Mouse (Mus musculus): Measurements from ENCODE around the gene Ccdc162. TPM values are rescaled to one million over a fixed set of nuclear protein-coding genes. Genes with fewer than 3 reads are reported as not detected.

The Ccdc162 gene
- polyA plus RNA-seq, 1 experiment: 5.0 TPM

- no peaks in the 10 kb centered on the region for H3K79me2 ChIP-seq (ENCODE audit: control insufficient read depth, insufficient read depth)
- H3K27me3 ChIP-seq (ENCODE audit: control insufficient read depth, insufficient read depth, insufficient read length): no peaks in the 10 kb centered on the region
- no peak for TF ChIP-seq TCF3 (IDR thresholded peaks at IDR 0.05; ENCODE audit: insufficient read length, low read depth)
- no peak for TF ChIP-seq SRF (IDR thresholded peaks at IDR 0.05; ENCODE audit: control insufficient read depth, insufficient read length, low read depth)
- TF ChIP-seq POLR2AphosphoS2 (IDR thresholded peaks at IDR 0.05; ENCODE audit: insufficient read length, low read depth): no peak
- no peak for TF ChIP-seq MAX (IDR thresholded peaks at IDR 0.05; ENCODE audit: low read depth)
- no peak for TF ChIP-seq E2F4 (IDR thresholded peaks at IDR 0.05; ENCODE audit: insufficient read depth)
- no peak for TF ChIP-seq USF1 (IDR thresholded peaks at IDR 0.05; ENCODE audit: low read depth)
- no peak for TF ChIP-seq CEBPB (IDR thresholded peaks at IDR 0.05; ENCODE audit: insufficient read depth, poor library complexity, severe bottlenecking)
- no peak for TF ChIP-seq REST (IDR thresholded peaks at IDR 0.05; ENCODE audit: insufficient read depth, insufficient read length)
- TF ChIP-seq TCF12 (IDR thresholded peaks at IDR 0.05; ENCODE audit: insufficient read depth, poor library complexity, severe bottlenecking): no peak
- no peak for TF ChIP-seq MYOD1 (IDR thresholded peaks at IDR 0.05; ENCODE audit: control insufficient read depth in 1 of 3, insufficient read length in 2 of 3, low read depth in 2 of 3)
- H3ac ChIP-seq (ENCODE audit: control insufficient read depth, insufficient read length): no peak overlapping the region
- H3K4me3 ChIP-seq: no peak overlapping the region
- no peak overlapping the region for H3K4me2 ChIP-seq (ENCODE audit: low read depth)
- no peaks in the 10 kb centered on the region for H3K36me3 ChIP-seq (ENCODE audit: control insufficient read depth, insufficient read depth)
These were observed 30.1 kb upstream of the Ccdc162 start for GRCm38 (mm10) chr10:41746554-41746953.

GRCm38 (mm10) chr10:41744006-41744405 lies 27.6 kb upstream of the Ccdc162 start:
- no peak for TF ChIP-seq MYOD1 (IDR thresholded peaks at IDR 0.05; ENCODE audit: control insufficient read depth in 1 of 3, insufficient read length in 2 of 3, low read depth in 2 of 3)
- Histone ChIP-seq H3K36me3 (ENCODE audit: control insufficient read depth, insufficient read depth) (no peaks in the 10 kb centered on the region), H3K27me3 (ENCODE audit: control insufficient read depth, insufficient read depth, insufficient read length) (no peaks in the 10 kb centered on the region), H3K4me2 (ENCODE audit: low read depth) (no peak overlapping the region), H3K4me3 (no peak overlapping the region), H3ac (ENCODE audit: control insufficient read depth, insufficient read length) (no peak overlapping the region), H3K79me2 (ENCODE audit: control insufficient read depth, insufficient read depth) (no peaks in the 10 kb centered on the region)

GRCm38 (mm10) chr10:41740221-41740620 lies 23.8 kb upstream of the Ccdc162 start:
- H3K79me2 ChIP-seq (ENCODE audit: control insufficient read depth, insufficient read depth): no peaks in the 10 kb centered on the region
- no peak overlapping the region for H3ac ChIP-seq (ENCODE audit: control insufficient read depth, insufficient read length)
- H3K27me3 ChIP-seq (ENCODE audit: control insufficient read depth, insufficient read depth, insufficient read length): no peaks in the 10 kb centered on the region

GRCm38 (mm10) chr10:41737245-41737644 lies 20.8 kb upstream of the Ccdc162 start:
- H3K4me2 ChIP-seq (ENCODE audit: low read depth): no peak overlapping the region
- no peaks in the 10 kb centered on the region for H3K27me3 ChIP-seq (ENCODE audit: control insufficient read depth, insufficient read depth, insufficient read length)
- no peak overlapping the region for H3ac ChIP-seq (ENCODE audit: control insufficient read depth, insufficient read length)
- peaks cover 6% of the 10 kb centered on the region for H3K36me3 ChIP-seq (ENCODE audit: control insufficient read depth, insufficient read depth)
- H3K4me3 ChIP-seq: no peak overlapping the region
- TF ChIP-seq USF1 (IDR thresholded peaks at IDR 0.05; ENCODE audit: low read depth): no peak
- TF ChIP-seq MYOG (IDR thresholded peaks at IDR 0.05; ENCODE audit: control insufficient read depth in 1 of 3, insufficient read depth in 1 of 3, insufficient read length in 2 of 3, low read depth in 2 of 3): no peak
- TF ChIP-seq MAX (IDR thresholded peaks at IDR 0.05; ENCODE audit: low read depth): no peak
- no peak for TF ChIP-seq POLR2AphosphoS2 (IDR thresholded peaks at IDR 0.05; ENCODE audit: insufficient read length, low read depth)
- TF ChIP-seq SRF (IDR thresholded peaks at IDR 0.05; ENCODE audit: control insufficient read depth, insufficient read length, low read depth): no peak
- TF ChIP-seq E2F4 (IDR thresholded peaks at IDR 0.05; ENCODE audit: insufficient read depth): no peak
- TF ChIP-seq REST (IDR thresholded peaks at IDR 0.05; ENCODE audit: insufficient read depth, insufficient read length): no peak
- TF ChIP-seq TCF3 (IDR thresholded peaks at IDR 0.05; ENCODE audit: insufficient read length, low read depth): no peak
- no peak for TF ChIP-seq MYOD1 (IDR thresholded peaks at IDR 0.05; ENCODE audit: control insufficient read depth in 1 of 3, insufficient read length in 2 of 3, low read depth in 2 of 3)
- no peaks in the 10 kb centered on the region for H3K79me2 ChIP-seq (ENCODE audit: control insufficient read depth, insufficient read depth)

More at GRCm38 (mm10) chr10:41740221-41740620, 23.8 kb upstream of the Ccdc162 start:
- Histone ChIP-seq H3K36me3 (ENCODE audit: control insufficient read depth, insufficient read depth) (peaks cover 6% of the 10 kb centered on the region), H3K4me2 (ENCODE audit: low read depth) (no peak overlapping the region), H3K4me3 (no peak overlapping the region)
- TF ChIP-seq CEBPB (IDR thresholded peaks at IDR 0.05; ENCODE audit: insufficient read depth, poor library complexity, severe bottlenecking) (no peak), MAX (IDR thresholded peaks at IDR 0.05; ENCODE audit: low read depth) (no peak), USF1 (IDR thresholded peaks at IDR 0.05; ENCODE audit: low read depth) (no peak), TCF3 (IDR thresholded peaks at IDR 0.05; ENCODE audit: insufficient read length, low read depth) (no peak), E2F4 (IDR thresholded peaks at IDR 0.05; ENCODE audit: insufficient read depth) (no peak), POLR2AphosphoS2 (IDR thresholded peaks at IDR 0.05; ENCODE audit: insufficient read length, low read depth) (no peak), POLR2A (IDR thresholded peaks at IDR 0.05; ENCODE audit: insufficient read length, low read depth) (no peak), SRF (IDR thresholded peaks at IDR 0.05; ENCODE audit: control insufficient read depth, insufficient read length, low read depth) (no peak), REST (IDR thresholded peaks at IDR 0.05; ENCODE audit: insufficient read depth, insufficient read length) (no peak), TCF12 (IDR thresholded peaks at IDR 0.05; ENCODE audit: insufficient read depth, poor library complexity, severe bottlenecking) (no peak), MYOG (IDR thresholded peaks at IDR 0.05; ENCODE audit: control insufficient read depth in 1 of 3, insufficient read depth in 1 of 3, insufficient read length in 2 of 3, low read depth in 2 of 3) (no peak), MYOD1 (IDR thresholded peaks at IDR 0.05; ENCODE audit: control insufficient read depth in 1 of 3, insufficient read length in 2 of 3, low read depth in 2 of 3) (no peak)

GRCm38 (mm10) chr10:41735398-41735797 lies 19.0 kb upstream of the Ccdc162 start:
- H3K4me2 ChIP-seq (ENCODE audit: low read depth): no peak overlapping the region
- no peaks in the 10 kb centered on the region for H3K27me3 ChIP-seq (ENCODE audit: control insufficient read depth, insufficient read depth, insufficient read length)
- H3K79me2 ChIP-seq (ENCODE audit: control insufficient read depth, insufficient read depth): no peaks in the 10 kb centered on the region
- TF ChIP-seq TCF3 (IDR thresholded peaks at IDR 0.05; ENCODE audit: insufficient read length, low read depth): no peak
- no peak for TF ChIP-seq USF1 (IDR thresholded peaks at IDR 0.05; ENCODE audit: low read depth)
- TF ChIP-seq MAX (IDR thresholded peaks at IDR 0.05; ENCODE audit: low read depth): no peak
- peaks cover 6% of the 10 kb centered on the region for H3K36me3 ChIP-seq (ENCODE audit: control insufficient read depth, insufficient read depth)
- H3K4me3 ChIP-seq: no peak overlapping the region
- H3ac ChIP-seq (ENCODE audit: control insufficient read depth, insufficient read length): no peak overlapping the region
